Mouse (Mus musculus) megakaryocyte-erythroid progenitor cell, adult 5-6 weeks (primary cell): ENCODE results near the gene Lpgat1. TPM values are rescaled to one million over a fixed set of nuclear protein-coding genes. Genes with fewer than 3 reads are reported as not detected.

Source experiments
- ATAC-seq: replicated peaks from 2 replicates; pipeline ENCODE4 v1.8.0; 2016; ENCODE audit warnings: mild to moderate bottlenecking, inconsistent platforms; ENCODE audit not compliant: severe bottlenecking, poor library complexity, low FRiP score, low TSS enrichment
- total RNA-seq, 2 experiments: library from RNA; stranded (forward) in 1 of 2; stranded (reverse) in 1 of 2; fragments of 200-1000, 215-1000 nt in 1 of 2; fragments of >200 nt in 1 of 2; fragmentation: Nextera tagmentation in 1 of 2; gene quantifications; 2 replicates each; pipeline ENCODE4 v1.2.3; 2014 to 2017

Gene Lpgat1
- total RNA-seq, 2 experiments from 2014 or later: 1.7 to 9.9 TPM

DNA sequence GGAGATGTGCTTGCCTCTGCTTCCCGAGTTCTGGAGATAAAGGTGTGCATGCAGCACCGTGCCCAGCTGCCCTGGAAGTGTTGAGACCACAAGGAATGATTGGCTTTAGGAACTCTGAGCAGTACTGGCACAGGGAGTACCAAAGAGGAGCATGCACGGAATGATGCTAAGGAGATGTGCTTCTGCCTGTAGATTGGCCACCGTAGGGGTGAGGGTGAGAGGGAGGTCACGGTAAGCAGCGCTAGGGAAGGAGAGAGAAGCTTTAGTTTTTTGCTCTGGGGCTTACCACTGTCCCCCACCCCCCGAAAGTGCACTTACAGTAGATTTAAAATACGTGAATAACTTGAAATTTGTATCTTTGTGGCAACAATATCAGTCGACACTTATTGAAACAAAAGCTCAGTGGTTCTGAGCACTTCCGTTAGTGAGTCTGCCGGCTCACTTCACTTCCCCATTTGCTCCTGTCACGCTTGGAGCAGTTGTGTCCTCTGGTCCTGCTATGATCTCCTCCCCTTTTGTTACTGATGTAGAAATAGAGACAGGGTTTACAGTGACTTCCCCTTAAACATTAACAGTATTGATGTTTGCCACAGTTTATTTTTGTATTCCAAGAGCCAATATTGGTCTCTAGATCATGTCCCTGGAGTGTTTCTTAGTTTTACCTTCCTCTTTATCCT lies 6.9 kb downstream of the Lpgat1 start:
- ATAC-seq: 0 out of 2 replicates have a peak, but pooled peaks have one; percentile 52

DNA sequence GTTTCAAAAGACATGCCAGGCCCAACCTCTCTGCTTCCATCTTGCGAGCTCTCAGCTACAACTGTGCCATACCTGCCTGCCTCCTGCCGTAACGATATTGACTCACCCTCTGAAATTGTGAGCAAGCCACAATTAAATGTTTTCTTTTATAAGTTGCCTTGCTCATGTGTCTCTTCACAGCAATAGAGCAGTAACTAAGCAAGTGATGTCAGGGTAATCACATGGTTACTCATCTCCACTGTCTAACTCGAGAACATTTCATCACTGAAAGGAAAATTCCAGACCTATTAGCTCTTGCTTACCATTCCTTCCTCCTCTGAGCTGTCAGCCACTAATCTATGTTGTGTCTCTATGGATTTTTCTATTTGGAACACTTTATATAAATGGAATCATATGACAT lies 15.0 kb downstream of the Lpgat1 start:
- no peak for ATAC-seq

DNA sequence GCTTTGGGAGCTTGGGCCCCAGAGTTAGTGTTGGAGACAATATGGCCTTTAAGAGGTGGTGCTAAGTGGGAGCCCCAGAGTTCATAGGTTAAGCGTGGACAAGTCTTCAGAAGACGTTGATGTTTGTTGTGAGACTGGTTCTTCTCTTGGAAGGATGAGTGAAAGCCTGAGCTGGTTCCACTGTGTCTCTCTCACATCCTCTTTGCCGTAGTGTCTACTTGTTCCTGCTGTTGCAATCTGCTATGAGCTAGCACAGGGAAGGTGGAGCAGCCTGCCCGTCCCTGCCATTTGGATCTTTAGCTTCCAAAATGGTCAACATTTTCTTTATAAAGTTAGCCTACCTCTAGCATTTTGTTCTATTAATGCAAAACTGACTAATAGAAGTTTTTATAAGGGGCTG lies 16.2 kb downstream of the Lpgat1 start:
- ATAC-seq: no peak

DNA sequence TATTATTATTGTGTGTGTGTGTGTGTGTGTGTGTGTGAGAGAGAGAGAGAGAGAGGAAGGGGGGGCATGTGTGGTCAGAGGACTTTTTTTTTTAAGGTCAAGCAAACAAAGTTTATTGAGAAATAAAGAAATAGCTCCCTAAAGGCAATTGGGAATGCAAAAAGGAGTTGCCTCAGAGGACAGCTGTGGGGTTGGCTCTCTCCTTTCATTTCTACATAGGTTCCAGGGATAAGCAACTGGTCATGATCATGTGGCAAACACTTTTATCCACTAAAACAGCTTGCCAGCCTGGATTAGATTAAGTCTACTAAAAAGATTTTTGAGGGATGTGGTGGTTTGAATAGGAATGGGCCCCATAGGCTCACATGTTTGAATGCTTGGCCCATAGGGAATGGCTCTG lies 18.8 kb downstream of the Lpgat1 start:
- ATAC-seq: no peak

DNA sequence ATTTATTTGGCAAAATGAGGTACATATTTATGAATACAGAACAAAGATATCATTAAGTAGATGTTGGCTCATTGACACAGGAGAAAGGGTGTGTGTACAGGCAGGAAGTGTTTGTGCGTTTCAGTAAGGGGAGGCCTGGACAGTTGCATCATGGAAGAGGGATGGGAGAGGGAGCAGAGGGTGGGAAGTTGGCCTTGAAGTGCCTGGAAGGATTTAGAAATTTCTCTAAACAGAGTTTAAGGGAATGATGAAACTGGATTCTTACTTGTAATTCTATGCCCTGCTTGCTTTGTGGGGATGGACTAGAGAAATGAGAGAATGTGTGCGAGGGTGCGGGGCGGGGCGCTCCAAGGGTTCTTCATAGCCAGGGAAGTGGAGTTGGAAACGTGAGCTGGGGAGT lies 20.2 kb downstream of the Lpgat1 start:
- no peak for ATAC-seq

DNA sequence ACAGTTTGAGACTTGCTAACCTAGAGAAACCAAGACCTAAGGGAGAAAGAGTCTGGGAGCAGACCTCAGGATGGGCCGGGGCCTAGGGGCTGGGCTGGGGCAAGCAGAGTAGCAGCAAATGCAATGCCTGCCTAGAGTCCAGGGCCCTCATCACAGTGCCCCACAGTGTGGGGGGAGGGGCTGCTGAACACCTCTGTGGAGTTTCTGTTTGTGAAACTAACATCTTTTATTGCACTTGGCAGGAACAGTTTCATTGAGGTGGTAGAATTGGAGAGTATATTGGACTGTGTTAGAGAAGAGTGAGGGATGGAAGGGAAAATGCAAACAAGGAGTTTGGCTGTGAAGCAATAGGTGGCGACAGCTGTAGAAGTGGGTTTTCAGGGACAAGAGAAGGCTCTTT lies 21.1 kb downstream of the Lpgat1 start:
- no peak for ATAC-seq

DNA sequence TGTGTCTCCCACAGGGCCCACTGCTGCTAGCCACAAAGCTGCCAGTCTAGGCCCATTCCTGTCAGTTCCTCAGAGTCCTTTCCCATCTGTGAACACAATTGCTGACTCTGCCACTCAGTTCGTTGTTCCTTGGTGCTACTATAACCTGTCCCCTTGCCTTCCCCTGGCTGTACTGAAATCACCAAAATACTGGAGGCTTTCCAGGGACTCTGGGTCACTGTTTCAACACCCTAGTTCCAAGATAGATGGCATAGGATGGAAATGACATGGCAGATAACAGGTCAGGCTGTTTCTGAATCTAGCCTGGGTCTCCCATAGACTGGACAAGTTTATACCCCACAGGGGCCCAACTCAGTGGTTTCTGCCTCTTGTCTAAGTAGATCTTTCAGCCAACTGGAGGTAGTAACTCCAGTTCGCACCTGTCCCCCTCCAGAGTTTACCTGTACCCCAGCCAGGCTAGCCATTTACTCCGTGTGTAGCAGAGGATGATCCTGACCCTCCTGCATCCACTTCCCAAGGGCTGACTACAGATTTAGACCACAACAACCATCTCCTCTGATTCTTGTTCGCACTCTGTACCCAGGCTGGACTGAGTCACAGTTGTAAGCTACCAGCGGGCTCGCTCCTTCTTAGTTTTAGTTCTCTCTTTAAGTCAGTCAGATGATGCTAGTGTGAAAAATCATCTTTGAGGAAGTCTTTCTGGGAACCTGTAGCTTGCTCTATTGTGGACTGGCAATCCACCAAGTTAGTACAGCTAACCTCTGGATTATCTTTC lies 23.1 kb downstream of the Lpgat1 start:
- ATAC-seq: no peak

DNA sequence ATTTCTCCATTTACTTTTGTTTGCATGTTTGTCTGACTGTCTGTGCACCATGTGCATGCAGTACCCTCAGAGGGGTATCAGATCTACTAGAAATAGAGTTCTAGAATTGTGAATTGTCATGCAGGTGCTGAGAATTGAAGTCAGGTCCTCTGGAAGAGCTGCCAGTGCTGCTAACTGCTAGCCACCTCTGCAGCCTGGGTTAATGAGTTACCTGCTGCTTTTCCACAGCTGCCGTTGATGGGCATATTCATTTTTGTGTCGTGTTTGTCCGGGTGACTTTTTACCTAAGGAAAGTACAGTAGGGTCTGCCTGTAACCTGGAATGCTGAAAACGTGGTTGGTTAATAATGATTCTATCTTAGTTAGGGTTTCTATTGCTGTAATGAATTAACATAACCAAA lies 24.0 kb downstream of the Lpgat1 start:
- ATAC-seq: no peak

DNA sequence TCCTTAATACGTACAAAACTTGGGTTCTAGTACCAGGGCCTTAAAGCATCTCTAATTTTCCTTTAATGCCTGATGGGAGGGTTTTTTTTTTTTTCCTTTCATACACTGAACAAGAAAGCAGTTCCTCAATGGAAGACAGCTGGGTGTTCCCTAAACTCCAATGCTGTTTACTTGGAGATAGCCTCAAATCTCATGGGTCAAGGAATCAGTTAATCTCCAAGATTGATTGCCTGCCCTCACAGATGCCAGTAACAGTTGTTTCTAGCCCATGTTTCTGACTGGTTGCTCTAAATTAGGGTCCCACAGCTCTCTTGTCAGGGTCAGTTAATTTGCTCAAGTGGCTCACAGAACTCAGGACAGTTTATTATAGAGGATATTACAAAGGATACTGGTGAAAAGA lies 30.8 kb downstream of the Lpgat1 start:
- ATAC-seq: no peak

DNA sequence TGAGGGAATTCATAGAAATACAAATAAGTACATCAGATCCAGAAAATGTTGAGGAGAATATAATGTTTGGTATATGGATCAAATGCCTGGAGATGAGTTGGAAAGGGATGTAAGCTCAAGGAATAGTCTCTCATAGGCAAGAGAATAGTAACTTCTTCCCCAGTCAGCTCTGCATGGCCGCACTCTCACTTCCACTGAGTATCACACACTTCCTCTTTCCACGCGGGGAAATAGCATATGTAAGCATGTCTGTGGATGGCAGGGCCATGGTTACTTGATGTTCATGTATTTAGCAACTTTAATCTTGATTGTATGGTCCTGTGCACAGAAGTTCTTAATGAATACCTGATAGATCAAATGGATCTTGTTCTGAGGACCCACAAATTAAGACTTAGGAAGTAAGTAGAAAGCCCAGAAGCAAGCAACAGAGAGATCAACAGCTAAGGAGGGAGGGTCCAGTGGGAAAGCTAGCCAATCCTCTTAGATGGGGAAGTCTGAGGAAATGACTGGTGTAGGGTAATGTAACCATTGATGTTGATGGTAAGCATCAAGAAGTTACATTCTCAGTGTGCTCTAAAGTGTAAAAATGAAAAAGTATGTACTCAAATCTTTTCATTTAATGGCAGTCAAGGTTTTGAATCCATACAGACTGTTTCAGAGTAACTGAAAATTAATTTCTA lies 39.0 kb downstream of the Lpgat1 start:
- no peak for ATAC-seq

DNA sequence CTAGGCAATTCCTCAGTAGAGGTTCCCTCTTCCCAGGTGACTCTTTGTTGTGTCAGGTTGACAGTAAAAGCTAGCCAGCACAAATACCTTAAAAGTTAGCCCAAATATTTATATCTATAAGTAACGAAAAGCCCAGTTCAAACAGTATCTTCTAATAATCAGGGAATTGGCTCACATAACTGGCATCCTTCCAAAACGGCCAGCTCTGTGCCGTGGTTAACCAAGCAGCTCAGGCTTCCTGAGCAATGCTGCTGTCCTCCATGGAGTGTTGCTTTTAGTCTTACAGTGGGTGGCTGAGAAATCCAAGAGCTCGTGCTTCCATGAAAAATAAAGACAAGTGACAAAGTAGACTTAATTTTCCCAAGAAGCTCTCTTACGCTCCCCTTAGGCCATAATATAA lies 56.5 kb downstream of the Lpgat1 start:
- ATAC-seq: no peak

DNA sequence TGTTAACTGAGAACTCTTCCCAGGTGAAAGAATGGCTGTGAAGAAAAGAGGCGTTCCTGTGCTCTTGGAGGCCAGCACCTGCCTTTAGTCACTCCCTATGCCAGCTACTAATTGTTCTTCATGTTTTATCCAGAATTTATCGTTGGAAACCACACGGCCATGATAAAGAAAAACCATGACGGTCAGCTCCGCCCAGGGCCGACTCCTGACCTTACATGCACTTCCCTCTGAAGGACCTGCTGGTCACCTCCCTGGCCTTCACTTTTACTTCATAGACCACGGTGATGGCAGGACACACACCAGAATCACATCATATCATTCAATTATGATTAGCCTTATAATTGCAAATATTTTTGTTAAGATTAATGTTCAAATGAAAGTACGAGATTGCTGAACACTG lies 57.5 kb downstream of the Lpgat1 start:
- ATAC-seq: no peak

DNA sequence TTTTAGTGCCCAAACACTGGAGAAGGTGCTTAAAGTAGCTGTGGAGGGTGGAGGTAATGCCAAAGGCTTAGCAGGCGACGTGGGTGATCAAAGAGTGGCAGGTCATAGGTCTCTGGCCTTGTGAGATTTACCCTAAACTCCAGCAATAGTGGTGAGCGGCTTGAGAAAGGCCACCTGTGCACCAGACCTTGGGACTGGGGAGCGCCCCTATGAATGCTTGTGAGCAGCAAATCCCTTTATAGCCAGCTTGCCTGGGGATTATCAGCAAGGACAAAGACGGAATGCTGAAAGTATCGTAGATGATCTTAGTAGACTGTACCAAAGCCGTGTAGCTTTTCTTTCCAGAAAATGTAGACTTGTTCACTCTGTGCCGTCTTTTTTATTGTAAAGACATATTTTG lies 59.9 kb downstream of the Lpgat1 start:
- no peak for ATAC-seq

DNA sequence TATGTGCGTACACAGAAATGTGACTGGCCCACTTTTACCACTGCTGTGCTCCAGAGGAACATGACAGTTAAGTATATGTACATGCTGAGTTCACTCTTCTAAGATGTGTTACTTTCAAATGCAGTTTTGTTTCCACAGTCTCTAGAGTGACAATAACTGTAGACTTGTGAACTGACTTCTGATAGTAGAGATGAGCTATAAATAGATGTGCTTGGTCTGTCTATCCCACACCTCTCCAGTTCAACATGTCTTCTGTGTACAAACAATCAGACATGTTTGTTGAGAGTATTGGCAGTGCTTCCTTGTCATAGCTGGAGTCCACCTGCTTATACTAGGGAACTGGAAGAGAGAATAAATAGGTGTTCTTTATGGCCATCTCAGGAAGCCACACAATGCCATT lies 62.8 kb downstream of the Lpgat1 start:
- ATAC-seq: no peak

DNA sequence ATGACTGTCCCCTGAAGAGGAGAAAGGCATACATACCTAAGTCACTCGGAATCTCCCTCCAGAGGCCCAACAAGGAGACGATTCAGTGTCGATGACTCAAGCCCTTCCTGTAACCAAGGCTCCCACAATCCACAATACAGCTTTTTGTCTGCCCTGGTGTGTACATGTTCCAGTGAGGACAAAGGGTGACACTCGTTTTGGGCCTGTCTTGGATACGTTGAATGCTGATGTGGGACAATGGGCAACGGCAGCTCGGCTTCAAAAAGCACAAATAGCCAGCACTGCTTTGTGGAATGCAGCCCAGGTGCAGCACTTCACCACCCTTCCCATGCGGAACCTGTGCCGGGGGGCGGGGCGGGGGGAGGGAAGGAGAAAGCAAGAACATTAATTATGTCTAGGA lies 67.5 kb downstream of the Lpgat1 start:
- no peak for ATAC-seq

DNA sequence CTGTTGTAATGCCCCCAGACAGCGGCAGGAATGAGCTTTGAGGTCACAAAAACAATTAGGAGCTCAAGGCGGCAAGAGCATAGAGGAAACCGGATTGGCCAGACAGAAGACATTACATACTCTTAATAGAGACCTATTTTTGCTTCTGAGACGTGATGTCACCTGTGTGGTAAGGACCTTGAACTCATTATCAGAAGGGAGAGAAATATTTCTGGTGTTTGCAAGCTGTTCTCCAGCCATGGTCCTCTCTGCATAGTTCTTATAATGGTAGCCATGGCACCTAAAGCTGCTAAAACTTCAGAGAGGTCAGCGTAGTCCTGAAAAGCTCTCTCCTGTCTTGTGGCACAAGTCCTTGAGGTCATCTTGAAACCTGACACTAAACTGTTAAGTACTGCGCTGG lies 68.6 kb downstream of the Lpgat1 start:
- no peak for ATAC-seq

DNA sequence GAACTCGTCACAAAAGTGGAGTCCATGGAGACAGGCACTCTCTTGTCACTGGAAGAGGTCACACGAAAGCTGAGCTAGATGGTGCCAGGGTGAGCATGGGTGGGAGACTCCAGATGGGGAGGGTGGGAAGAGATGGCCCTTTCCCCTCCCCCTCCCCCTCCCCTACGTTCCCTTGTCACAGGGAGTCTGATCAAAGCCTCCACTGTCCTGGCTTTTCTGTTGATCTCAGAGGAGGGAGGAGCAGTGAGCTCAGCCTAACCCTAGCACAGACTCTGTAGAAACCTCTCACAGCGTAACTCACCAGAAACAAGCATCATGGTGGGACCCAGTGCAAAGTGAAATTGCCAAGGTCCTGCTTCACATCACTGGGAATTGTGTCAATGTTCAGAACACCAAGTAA lies 69.7 kb downstream of the Lpgat1 start:
- no peak for ATAC-seq

DNA sequence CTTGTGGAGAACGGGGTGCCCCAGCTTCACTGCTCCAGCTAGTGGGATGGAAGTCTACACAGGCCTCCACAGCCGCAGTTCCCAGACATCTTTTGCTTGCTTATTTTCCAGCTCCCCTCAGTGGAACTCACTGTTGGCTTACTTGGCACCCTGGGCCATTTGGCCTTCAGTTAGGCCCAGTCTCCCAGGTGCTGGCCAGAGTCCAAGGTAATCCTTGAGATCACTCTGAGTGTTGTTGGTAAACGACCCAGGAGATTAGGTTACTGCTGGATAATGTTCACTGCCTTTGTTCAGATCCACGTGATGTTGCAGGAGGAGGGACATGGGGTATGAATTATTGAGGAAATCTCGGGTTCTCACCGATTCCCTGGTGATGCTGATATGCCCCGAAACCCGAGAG lies 75.4 kb downstream of the Lpgat1 start:
- ATAC-seq: no peak

DNA sequence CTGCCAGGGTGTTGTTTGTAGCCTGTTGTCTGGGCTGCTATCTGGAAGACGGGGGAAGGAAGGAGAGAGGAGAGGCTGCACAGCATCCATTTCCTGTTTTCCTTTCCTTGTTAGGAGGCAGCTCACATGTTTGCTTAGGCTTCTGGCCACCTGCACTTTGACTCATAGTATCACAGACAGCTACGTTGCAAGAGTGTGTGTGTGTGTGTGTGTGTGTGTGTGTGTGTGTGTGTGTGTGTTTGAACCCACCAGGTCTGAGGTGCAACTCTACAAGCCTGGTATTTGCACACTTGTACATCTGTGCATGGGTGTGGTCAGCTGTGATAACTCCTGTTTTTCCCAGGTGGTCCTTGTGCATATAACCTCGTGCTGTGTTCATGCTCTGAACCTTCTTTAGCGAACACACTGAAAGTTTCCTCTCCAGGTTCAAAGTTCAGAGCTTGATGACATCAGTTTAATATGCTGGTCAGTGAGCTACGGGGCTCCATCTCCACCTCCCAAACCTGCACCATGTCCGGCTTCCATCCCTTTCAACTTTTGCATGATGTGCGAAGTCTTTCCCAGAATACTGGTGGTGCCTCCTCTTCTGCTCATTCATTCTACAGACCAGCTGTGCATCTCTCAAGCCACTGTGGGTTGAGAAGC lies 76.4 kb downstream of the Lpgat1 start:
- no peak for ATAC-seq

DNA sequence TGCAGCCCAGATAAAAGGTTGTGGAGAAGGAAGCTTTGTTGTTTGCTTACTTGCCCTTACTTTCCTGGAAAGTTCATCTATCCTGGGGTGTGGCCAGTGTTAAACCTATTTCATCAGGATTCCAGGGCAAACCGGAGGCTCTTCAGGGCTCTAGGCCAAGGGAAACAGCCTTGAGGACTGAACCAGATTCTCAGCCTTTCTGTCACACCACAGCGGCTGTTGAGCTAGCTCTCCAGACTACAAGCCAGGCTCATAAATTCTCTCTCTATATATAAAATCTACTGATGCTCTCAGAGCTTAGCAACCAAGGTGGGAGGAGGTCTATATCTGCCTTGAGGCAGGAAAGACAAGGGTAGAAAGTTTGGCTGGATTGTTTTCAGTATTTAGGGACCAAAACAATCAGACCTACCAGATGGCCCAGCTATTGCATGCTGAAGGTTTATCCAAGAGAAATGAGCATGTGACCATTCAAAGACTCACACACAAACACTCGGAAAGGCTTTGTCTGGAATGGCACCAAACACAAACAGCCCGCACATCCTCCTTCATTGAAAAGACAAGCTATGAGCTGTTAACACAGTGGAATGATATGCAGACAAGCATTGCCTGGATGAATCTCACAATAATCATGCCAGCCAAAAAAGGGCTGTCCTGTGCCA lies 78.7 kb downstream of the Lpgat1 start:
- no peak for ATAC-seq
